Mouse (Mus musculus) gastrocnemius, postnatal 25 days (tissue): ENCODE measurements around the gene Fbxw2. TPM values are rescaled to one million over a fixed set of nuclear protein-coding genes. Genes with fewer than 3 reads are reported as not detected.
A peak's percentile ranks its signal among the peaks of the same experiment; 100 is the strongest.
"Not testable (repeated sequence)": the region's sequence is repeated elsewhere in the genome, so short reads cannot be mapped to it uniquely, and the experiment has no call there.

Experiments used
- DNase-seq: peaks from one replicate; pipeline ENCODE4 v3.0.0; 2022
- total RNA-seq, 2 experiments: library from RNA; stranded (reverse); gene quantifications; 1 replicate in 1 of 2; 2 replicates in 1 of 2; pipeline ENCODE4 v1.2.3; 2021

Gene Fbxw2
- total RNA-seq, 2 experiments from 2014 or later, result 44.7 TPM

- DNase-seq, result no peak
These were observed 13.4 kb downstream of the Fbxw2 start for GRCm38 (mm10) chr2:34812706-34813105.

DNA sequence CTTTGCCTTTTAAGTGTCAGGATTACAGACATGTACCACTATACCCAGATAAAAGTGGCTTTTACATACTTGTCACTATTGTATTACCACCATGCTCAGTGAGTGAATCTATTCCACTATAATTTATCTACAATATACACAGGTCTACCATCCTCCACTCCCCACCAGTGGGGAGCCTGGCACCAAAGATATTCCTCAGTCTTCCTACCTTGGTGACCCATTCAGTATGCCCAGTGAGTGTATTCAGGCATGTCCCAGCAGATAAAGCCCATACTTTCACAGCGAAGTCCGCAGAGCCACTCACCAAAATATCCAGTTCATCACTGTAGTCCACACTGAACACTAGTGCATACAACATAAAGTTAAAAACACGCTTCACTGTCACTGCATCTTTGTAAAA is 15.3 kb downstream of the Fbxw2 start:
- no peak for DNase-seq

- DNase-seq, result no peak
These were observed 16.5 kb downstream of the Fbxw2 start for GRCm38 (mm10) chr2:34809568-34809967.

- DNase-seq, result no peak
These were observed 18.1 kb downstream of the Fbxw2 start for GRCm38 (mm10) chr2:34808057-34808456.

DNA sequence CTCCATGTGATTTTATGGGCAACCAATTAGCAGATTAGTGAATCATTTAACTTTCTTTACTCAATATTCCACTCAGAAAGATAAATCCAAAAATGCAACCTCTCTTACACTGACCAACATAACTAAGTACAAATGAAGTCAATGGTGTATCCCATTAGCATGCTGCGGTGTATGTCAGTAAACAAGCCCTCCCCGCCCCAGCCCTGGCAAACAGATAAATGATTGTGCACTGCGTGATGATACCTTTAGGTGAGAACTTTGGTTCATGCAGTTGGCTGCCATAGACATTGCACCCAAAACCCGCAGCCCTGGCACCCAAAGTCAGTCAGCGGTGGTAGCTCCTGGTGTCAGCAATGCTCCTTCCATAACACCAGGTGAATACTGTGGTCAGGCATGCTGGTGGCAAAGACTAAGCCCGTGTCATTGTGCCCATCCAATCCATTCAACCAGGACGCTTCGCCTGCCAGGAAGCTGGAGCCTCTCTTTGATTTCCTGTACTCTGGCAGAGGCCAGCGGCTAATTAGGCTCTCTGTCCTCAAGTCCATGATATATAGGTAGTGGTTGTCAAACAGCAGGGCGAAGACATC is 20.7 kb downstream of the Fbxw2 start:
- no peak for DNase-seq

DNA sequence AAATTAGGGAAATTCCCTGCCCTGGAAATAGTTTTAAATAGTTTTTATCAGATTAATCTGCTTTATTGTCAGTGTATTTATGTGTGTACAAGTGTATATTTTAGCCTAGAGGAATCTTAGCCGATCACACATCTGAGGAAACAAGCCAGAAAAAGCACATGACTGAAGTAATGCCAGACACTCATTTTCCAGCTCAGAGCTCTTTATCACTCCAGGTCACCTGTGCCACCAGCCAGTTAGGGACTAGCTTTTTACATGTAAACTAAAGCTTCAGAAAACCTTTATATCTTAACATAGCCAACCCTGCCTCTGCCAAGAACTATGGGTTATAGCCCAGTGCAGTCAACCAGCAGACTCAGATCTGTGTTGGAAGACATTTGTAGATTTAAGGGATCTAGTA is 21.3 kb downstream of the Fbxw2 start:
- no peak for DNase-seq

- DNase-seq, result no peak
These were observed 21.9 kb downstream of the Fbxw2 start for GRCm38 (mm10) chr2:34804172-34804571.

DNA sequence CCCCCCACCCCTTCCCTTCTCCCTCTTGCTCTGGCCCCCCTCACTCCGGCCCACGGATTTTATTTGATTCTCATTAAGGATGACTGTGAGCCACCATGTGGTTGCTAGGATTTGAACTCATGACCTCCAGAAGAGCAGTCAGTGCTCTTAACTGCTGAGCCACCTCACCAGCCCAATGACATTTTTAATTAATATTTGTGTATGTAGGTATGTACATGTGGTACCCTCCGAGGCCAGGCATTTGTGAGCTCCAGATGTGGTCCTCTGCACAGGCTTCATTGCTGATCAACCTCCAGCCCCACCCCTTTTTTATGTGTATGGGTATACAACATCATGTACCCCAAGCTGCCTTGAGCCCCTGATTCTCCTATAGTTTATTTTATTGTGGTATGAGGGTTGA is 22.4 kb downstream of the Fbxw2 start:
- DNase-seq, result no peak

- DNase-seq, result not testable (repeated sequence)
These were observed 23.4 kb downstream of the Fbxw2 start for GRCm38 (mm10) chr2:34802565-34803245.

DNA sequence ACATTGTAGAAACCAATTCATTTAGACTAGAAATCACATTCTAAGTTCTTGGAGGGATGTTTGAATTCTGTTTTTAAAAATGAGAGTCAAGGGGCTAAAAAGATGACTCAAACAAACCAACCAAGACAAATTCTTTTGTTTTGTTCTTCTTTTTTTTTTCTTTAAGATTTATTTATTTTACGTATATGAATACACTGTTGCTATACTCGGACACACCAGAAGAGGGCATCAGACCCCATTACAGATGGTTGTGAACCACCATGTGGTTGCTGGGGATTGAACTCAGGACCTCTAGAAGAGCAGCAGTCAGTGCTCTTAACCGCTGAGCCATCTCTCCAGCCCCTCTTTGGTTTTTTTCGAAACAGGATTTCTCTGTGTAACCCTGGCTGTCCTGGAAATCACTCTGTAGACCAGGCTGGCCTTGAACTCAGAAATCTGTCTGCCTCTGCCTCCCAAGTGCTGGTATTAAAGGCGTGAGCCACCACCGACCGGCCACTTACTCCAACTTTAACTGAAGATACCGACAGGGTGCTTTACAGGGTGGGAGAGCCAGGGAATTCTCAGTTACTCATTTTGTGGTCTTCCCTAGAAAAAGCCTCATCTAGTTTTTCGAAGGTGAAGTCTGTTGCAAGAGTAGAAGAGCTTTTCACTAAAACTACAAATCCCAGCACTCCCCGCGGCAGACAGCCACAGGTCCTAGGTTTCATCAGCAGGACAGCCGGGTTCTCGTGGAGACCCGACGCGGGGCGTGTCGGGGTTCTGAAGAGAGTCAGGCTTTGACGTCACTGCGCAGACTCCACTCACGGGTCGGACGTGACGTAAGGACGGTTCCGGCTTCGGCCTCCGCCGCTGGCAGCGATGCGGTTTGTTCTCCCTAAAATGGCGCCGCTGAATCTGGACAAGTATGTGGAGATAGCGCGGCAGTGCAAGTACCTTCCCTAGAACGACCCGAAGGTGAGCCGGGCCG is 24.3 kb downstream of the Fbxw2 start:
- DNase-seq, result peak; percentile 97

GRCm38 (mm10) chr2:34800371-34800770 is 25.7 kb downstream of the Fbxw2 start:
- DNase-seq, result no peak

DNA sequence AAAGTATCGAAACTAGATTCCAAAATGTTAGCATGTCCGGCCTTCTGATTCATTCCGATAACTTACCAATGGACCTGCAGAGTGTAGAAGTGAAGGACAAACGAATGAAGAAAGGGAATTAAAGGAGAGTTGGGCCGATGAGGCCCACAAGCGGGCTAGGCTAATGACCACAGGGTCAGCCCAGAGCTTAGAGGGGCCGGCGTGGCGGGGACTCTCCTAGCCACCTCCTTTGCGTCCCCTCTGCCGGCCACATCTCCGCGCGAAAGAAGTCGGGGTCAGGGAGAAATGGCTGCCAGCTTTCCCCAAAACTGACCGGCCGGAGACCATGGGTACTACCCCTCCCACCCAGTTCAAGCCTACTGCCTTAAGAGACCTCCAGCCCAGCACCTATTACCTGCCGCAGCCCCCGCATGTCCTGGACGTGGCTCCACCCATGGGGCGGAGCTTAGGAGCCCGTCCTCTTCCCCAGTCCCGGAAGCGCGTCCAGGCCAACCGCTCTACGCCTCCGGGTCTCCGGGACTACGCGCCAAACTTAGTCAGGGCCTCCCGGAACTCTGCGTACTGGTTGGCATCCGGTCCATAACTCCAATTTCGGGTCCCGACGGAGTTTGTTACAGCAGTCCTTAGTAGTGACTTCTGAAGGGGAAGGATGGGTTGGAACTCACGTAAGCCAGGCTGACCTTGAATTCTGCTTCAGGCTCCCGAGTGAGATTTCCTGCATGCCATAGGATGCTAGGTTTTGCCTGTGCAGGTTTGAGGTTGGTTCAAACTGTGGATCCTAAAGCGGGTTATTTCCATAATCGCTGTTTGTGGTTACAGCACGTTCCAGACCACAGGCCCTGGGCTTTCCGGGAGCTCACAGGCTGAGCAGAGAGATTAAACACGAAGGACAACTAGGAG is 26.5 kb downstream of the Fbxw2 start, which contains the start of gene Rabepk:
Rabepk (minus strand) TSS at position 556 of the 900 bp plus-strand sequence.
- DNase-seq, result peak; percentile 84

GRCm38 (mm10) chr2:34795426-34795825 is 30.7 kb downstream of the Fbxw2 start:
- DNase-seq, result no peak

DNA sequence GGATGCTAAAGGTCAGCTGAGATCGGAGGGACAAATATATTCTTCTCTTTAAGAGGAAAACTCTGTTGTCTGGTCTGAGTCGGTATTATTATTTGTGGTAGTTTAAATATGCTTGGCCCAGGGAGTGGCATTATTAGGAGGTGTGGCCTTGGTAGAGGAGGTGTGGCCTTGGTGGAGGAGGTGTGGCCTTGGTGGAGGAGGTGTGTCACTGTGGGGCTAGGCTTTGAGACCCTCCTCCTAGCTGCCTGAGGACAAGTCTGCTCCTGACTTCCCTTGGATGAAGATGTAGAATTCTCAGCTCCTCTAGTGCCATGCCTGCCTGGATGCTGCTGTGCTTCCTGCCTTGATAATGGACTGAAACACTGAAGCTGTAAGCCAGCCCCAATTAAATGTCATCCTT is 31.6 kb downstream of the Fbxw2 start:
- DNase-seq, result no peak

GRCm38 (mm10) chr2:34792543-34792942 is 33.6 kb downstream of the Fbxw2 start:
- not testable (repeated sequence) for DNase-seq

DNA sequence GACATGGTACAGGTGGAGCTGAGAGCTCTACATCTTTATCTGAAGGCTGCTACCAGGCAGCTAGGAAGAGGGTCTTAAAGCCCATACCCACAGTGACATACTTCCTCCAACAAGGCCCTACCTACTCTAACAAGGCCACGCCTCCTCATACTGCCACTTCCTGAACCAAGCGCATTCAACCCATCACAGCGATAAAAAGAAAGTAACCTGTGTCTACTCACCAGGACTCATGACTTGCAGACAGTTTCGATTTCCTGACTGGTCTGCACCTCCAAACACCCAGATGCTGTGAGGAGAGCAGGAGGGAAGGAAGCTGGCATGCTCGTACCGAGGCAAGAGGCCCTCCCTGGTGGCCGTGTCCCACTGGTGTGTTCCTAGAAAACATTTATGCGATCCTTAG is 35.8 kb downstream of the Fbxw2 start:
- DNase-seq, result no peak

GRCm38 (mm10) chr2:34784085-34784484 is 42.0 kb downstream of the Fbxw2 start:
- no peak for DNase-seq

DNA sequence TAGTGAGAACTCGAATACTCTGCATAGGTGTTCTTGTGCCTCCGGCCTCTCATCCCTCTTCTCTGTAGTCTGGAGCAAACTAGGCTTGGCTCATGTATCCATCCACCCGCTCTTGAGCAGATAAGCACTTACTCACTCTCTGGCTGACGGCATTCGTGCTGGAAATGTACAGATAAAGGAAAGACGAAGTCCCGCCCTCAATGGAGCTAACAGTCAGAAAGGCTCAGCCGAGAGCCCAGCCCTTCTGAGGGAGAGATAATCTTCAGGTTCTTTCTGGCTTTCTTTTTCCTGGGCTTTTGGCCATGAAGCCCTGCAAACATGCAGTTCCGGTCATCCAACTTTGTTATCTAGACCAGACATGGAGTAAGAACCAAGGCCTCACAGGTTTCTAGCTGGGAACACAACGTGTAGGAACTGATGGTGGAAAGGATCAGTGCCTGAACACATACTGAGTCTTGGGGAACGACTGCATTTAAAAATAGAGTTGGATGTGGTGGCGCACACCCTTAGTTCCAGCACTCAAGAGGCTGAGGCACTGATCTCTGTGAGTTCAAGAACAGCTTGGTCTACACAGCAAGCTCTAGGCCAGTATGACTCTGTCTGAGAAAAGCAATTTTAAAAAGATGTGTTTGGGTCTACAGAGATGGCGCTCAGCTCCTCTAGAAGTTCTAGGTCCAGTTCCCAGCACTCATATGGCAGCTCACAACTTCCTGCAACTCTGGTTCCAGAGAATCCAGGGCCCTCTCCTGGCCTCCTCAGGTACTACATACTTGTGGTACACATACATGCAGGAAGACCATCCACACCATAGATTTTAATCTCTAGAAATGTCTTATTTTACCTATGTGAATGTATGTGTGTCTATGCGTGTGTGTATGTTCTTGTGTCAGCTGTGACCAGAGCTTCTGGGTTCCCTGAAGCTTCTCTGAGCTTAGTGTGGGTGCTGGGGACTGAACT is 42.8 kb downstream of the Fbxw2 start:
- no peak for DNase-seq

DNA sequence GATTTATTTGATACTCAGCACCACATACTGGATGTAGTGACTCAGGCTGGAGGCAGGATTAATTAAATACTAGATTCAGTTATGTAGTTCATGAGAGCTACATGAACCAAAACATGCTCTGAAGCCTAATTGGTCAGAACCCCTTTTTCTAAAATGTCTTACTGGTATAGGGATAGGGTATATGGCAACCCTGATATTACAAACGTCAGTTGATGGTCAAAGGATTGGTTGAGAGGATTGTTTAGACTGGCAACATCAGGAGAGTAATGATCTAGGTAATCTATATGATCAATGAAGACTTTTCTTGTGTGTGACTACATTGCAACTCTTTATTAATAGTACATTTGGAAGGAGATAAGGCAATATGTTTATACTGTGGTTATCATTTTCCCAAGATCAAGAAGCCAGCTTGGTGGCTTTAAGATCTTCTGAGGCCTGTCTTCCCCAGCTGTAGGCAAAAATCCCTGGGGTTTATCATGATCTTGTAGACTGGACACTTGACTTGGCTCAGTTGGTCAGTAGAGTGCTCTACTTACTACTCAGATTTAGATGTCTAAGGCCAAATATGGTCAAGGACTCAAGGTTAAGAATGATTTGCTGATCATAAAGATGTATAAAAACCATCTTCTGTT is 48.8 kb downstream of the Fbxw2 start:
- DNase-seq, result no peak

DNA sequence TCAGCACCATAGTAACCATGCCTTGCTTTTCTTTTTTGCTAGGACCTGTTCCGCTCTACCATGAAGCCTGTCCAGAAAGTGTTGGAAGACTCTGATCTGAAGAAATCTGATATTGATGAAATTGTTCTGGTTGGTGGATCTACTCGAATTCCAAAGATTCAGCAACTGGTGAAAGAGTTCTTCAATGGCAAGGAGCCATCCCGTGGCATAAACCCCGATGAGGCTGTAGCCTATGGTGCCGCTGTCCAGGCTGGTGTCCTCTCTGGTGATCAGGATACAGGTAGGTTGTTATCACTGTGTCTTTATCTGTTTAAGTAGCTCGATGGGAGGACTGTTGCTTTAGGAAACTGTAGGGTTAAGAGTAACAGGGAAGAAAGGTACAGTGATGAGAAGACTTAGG is 51.6 kb downstream of the Fbxw2 start:
- no peak for DNase-seq
